Mouse (Mus musculus): ENCODE data around the gene Agbl2.
"Not testable (repeated sequence)": the region's sequence is repeated elsewhere in the genome, so short reads cannot be mapped to it uniquely, and the experiment has no call there.

The Agbl2 gene

GRCm38 (mm10) chr2:90818710-90819109, 36.2 kb downstream of the Agbl2 start:
- no peak for DNase-seq

- no peak for DNase-seq
These were observed 38.4 kb downstream of the Agbl2 start for GRCm38 (mm10) chr2:90820894-90821293.

GRCm38 (mm10) chr2:90822978-90823377, 40.5 kb downstream of the Agbl2 start:
- DNase-seq, result no peak

GRCm38 (mm10) chr2:90823781-90824180, 41.3 kb downstream of the Agbl2 start:
- no peak for DNase-seq

- DNase-seq, result not testable (repeated sequence)
These were observed 42.0 kb downstream of the Agbl2 start for GRCm38 (mm10) chr2:90824528-90824927.

- DNase-seq, result no peak
These were observed 43.1 kb downstream of the Agbl2 start for GRCm38 (mm10) chr2:90825515-90826172.

GRCm38 (mm10) chr2:90828739-90829138, 46.2 kb downstream of the Agbl2 start:
- no peak for DNase-seq

- DNase-seq, result no peak
These were observed 51.0 kb downstream of the Agbl2 start for GRCm38 (mm10) chr2:90833502-90833901.

- DNase-seq, result no peak
These were observed 56.1 kb downstream of the Agbl2 start for GRCm38 (mm10) chr2:90838621-90839020.

- no peak for DNase-seq
These were observed 61.1 kb downstream of the Agbl2 start for GRCm38 (mm10) chr2:90843666-90844065.

GRCm38 (mm10) chr2:90844262-90844661, 61.7 kb downstream of the Agbl2 start:
- no peak for DNase-seq

GRCm38 (mm10) chr2:90845234-90845633, 62.7 kb downstream of the Agbl2 start:
- DNase-seq, result no peak

- DNase-seq, result peak; percentile 18
These were observed 63.6 kb downstream of the Agbl2 start for GRCm38 (mm10) chr2:90846171-90846570.

- DNase-seq, result no peak
These were observed 64.0 kb downstream of the Agbl2 start for GRCm38 (mm10) chr2:90846597-90846954.

GRCm38 (mm10) chr2:90846955-90847680, 64.6 kb downstream of the Agbl2 start, which contains the start of gene Mtch2:
Mtch2 (plus strand) TSS chr2:90847155.
- DNase-seq, result peak; percentile 99

GRCm38 (mm10) chr2:90847681-90848050, 65.1 kb downstream of the Agbl2 start:
- DNase-seq, result no peak

- no peak for DNase-seq
These were observed 65.8 kb downstream of the Agbl2 start for GRCm38 (mm10) chr2:90848331-90848730.

- no peak for DNase-seq
These were observed 67.9 kb downstream of the Agbl2 start for GRCm38 (mm10) chr2:90850401-90850800.

GRCm38 (mm10) chr2:90861486-90861885, 79.0 kb downstream of the Agbl2 start:
- no peak for DNase-seq

GRCm38 (mm10) chr2:90864184-90864583, 81.7 kb downstream of the Agbl2 start:
- DNase-seq, result no peak

GRCm38 (mm10) chr2:90866524-90866923, 84.0 kb downstream of the Agbl2 start:
- peak; percentile 92 for DNase-seq

- DNase-seq, result no peak
These were observed 87.6 kb downstream of the Agbl2 start for GRCm38 (mm10) chr2:90870136-90870601.

GRCm38 (mm10) chr2:90871180-90871961, 88.8 kb downstream of the Agbl2 start:
- no peak for DNase-seq

- no peak for DNase-seq
These were observed 91.5 kb downstream of the Agbl2 start for GRCm38 (mm10) chr2:90874025-90874424.
